Mouse (Mus musculus) macrophage (primary cell): ENCODE data around the gene Slc2a4. TPM values are rescaled to one million over a fixed set of nuclear protein-coding genes. Genes with fewer than 3 reads are reported as not detected.
"Not testable (repeated sequence)": the region's sequence is repeated elsewhere in the genome, so short reads cannot be mapped to it uniquely, and the experiment has no call there.

Source experiments
- H3K27ac ChIP-seq: fragments of 350-480 bp; formaldehyde crosslinking; 2 replicates; pipeline ENCODE4 v1.9.0; 2021
- H3K36me3 ChIP-seq: fragments of 350-480 bp; formaldehyde crosslinking; 2 replicates; pipeline ENCODE4 v1.9.0; 2021; ENCODE audit errors: inconsistent target
- H3K4me3 ChIP-seq: fragments of 350-480 bp; formaldehyde crosslinking; 2 replicates; pipeline ENCODE4 v1.9.0; 2021; ENCODE audit errors: inconsistent target
- H3K79me2 ChIP-seq: fragments of 350-480 bp; formaldehyde crosslinking; 2 replicates; pipeline ENCODE4 v1.9.0; 2021; ENCODE audit errors: inconsistent target
- WGBS: methylation state at CpG from one replicate; pipeline ENCODE4 v1.1.7; 2026; ENCODE audit warnings: inconsistent platforms; ENCODE audit not compliant: missing documents; 5-methylcytosine and 5-hydroxymethylcytosine counted together
- polyA plus RNA-seq: library from polyadenylated mRNA; stranded (reverse); fragments of 250-400 nt; gene quantifications from 3 replicates; pipeline ENCODE4 v1.2.4, GENCODE M21; 2018; ENCODE audit warnings: inconsistent platforms

Slc2a4 gene
- polyA plus RNA-seq, 1 experiment from 2014 or later: 0.13 TPM

GRCm38 (mm10) chr11:69922796-69923195 is 25.2 kb downstream of the Slc2a4 start:
- peak overlapping the region; percentile 85 for H3K27ac ChIP-seq
- H3K36me3 ChIP-seq: peaks cover 10% of the 10 kb centered on the region; the same call in 1 of the 2 replicates
- H3K79me2 ChIP-seq: peaks cover 25% of the 10 kb centered on the region
- peak overlapping the region; percentile 67; the same call in 1 of the 2 replicates for H3K4me3 ChIP-seq
- WGBS: 80% methylated on average over 3 of the region's 3 CpGs

- peak overlapping the region; percentile 67 for H3K4me3 ChIP-seq
- 9% methylated on average over 12 of the region's 12 CpGs for WGBS
- peaks cover 15% of the 10 kb centered on the region; the same call in 1 of the 2 replicates for H3K36me3 ChIP-seq
- H3K79me2 ChIP-seq: peaks cover 31% of the 10 kb centered on the region
- peak overlapping the region; percentile 85 for H3K27ac ChIP-seq
These were observed 25.8 kb downstream of the Slc2a4 start for GRCm38 (mm10) chr11:69922012-69922756.

DNA sequence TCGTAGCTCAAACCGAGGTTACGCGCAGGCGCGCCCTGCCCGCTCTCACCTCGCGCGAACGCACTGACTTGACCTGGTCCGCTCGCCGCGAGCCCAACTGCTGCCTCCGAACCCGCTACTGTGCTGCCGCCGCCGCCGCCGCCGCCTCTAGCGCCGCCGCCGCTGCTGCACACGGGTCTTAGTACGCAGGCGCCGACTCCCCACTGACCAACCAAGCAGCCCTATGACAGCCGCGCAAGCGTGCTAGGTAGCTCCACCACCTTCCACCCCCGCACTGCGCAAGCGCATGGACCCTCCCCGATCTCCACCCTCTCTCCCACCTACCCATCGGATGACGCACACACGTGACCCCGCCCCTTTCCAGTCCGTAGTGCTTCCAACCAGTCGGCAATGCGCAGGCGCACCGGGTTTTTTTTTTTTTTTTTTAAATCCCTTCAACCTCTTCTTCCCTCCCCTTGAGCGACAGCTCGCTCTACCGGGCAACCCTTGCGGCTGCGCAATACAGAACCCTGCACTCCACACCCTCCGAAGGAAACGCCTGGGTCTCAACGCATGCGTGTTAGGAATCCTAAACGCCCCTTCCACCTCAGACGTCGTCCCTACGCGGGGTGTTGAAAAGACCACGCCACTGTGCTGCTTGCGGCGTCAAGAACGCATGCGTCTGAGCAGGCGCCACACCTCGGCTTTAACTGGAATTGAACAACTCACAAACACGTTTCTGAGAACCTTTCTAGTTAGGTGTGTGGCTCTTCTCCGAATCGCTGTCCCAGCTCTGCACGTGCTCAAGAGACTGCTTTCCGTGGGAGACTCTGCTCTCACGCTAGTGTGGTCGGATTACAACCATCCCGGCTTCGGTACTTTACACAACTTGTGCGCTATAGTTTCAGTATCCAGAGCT is 26.6 kb downstream of the Slc2a4 start, which contains the start of gene Eif5a:
Gene Eif5a (minus strand): TSS at position 845 of the 898 bp plus-strand sequence.
- H3K79me2 ChIP-seq: peaks cover 39% of the 10 kb centered on the region
- H3K36me3 ChIP-seq: peaks cover 24% of the 10 kb centered on the region
- H3K4me3 ChIP-seq: peak within 1 kb of the TSS; percentile 86
- WGBS: under 1% methylated on average over 78 of the region's 78 CpGs
- peak within 1 kb of the TSS; percentile 85 for H3K27ac ChIP-seq

DNA sequence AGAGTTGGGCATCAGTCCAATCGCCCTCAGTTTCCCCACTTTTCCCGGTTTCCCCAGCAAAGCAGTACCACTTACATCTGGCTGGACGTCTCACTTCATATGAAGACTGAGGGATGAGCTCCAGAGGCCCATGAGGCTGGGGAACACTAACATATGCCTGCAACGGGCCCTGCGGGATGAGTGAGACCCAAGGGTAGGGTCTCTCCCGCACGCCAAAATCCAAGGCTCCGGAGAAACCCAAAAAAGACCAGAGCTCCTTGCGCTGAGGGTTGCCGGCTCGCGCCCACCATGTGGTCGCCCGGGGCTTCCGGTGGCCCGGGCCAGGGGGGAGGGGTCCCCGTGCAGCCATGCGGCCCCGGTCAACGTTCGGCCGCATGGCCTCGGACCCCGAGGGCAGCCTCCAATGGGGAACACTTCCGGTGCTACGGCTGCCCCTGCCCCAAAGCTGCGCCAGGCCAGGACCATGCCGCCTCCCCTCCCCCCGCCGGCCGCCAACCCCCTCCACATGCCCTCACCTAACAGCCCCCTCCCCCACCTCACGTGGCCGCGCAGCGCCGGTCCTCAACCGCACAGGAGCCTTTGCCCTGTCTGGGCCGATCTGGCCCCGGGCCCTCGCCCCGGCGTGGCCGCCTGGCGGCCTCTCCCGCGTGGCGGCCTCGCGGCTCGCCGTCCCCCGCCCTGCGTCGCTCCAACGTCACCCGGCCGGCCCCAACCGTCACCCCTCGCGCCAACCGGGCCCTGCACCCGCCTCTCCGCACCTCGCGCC is 27.5 kb downstream of the Slc2a4 start:
- Histone ChIP-seq H3K27ac (peak overlapping the region; percentile 77), H3K4me3 (peak overlapping the region; percentile 86), H3K36me3 (peaks cover 33% of the 10 kb centered on the region), H3K79me2 (peaks cover 48% of the 10 kb centered on the region)
- under 1% methylated on average over 42 of the region's 65 CpGs for WGBS

GRCm38 (mm10) chr11:69919661-69920265 is 28.2 kb downstream of the Slc2a4 start:
- peaks cover 55% of the 10 kb centered on the region for H3K79me2 ChIP-seq
- 1% methylated on average over 17 of the region's 17 CpGs for WGBS
- peaks cover 33% of the 10 kb centered on the region for H3K36me3 ChIP-seq
- H3K4me3 ChIP-seq: peak overlapping the region; percentile 86
- H3K27ac ChIP-seq: peak overlapping the region; percentile 77

DNA sequence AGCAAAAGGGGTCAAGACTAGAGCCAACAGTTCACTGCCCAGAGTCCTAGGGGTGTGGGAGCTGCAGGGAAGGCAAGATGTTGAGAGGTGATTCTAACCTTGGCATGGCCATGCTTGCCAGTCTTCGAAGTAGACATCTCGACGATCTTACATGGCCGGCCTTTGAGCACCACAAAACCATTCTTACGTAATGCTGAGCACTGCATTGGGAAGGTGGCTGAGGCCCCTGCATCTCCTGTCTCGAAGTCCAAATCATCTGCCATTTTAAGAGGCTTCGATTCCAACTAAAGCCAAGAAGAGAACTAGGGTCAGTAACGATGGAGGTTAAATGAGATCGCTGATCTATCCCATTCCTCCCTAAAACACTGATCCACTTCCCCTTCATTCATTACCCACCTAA is 28.9 kb downstream of the Slc2a4 start:
- Histone ChIP-seq H3K36me3 (peaks cover 33% of the 10 kb centered on the region), H3K79me2 (peaks cover 61% of the 10 kb centered on the region), H3K4me3 (peak overlapping the region; percentile 86), H3K27ac (peak overlapping the region; percentile 77)
- WGBS: 34% methylated on average over 9 of the region's 9 CpGs

DNA sequence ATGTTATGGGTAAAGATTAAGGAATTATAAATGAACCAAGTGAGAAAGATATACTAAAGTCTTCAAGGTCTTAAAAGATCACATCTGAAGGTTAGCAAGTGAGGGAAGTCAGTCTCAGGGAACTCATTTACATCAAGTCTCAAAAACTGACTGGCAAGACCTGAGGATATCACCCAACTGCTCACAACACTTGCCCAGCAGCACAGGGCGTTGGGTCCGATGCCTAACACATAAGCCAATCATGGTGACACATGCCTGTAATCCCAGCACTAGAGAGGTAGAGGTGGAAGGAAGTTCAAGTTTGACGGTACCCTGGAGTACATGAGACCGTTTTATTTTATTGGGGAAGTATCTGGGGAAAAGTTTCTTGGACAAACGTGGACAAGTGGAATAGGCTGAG is 29.9 kb downstream of the Slc2a4 start:
- H3K27ac ChIP-seq: no peak overlapping the region
- no peak overlapping the region for H3K4me3 ChIP-seq
- H3K79me2 ChIP-seq: peaks cover 61% of the 10 kb centered on the region
- peaks cover 33% of the 10 kb centered on the region for H3K36me3 ChIP-seq
- 68% methylated on average over 5 of the region's 5 CpGs for WGBS

DNA sequence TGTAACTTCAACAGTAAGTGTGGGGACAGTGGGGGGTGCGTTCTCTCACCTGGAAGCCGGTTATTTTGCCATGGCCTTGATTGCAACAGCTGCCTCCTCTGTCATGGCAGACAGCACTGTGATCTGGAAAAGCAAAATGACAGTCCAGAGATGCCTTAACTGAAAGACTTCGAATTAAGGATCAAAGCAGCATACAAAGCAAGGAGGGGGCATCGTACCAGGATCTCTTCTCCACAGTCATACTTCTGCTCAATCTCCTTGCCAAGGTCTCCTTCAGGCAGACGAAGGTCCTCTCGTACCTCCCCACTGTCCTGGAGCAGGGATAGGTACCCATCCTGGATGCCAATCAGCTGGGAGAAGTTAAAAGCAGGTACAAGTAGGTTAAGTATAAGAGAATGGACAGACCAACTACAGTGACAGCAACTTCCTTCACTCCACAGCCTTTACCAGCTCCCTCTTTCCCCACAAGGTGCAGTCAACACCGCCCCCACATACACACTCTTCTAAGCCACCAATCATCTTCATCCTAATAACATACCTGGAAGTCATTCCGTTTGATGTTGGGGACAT is 30.5 kb downstream of the Slc2a4 start:
- 78% methylated on average over 8 of the region's 8 CpGs for WGBS
- Histone ChIP-seq H3K79me2 (peaks cover 61% of the 10 kb centered on the region), H3K36me3 (peaks cover 34% of the 10 kb centered on the region), H3K27ac (no peak overlapping the region), H3K4me3 (no peak overlapping the region)

- H3K79me2 ChIP-seq: peaks cover 61% of the 10 kb centered on the region
- WGBS: 72% methylated on average over 3 of the region's 7 CpGs
- H3K4me3 ChIP-seq, H3K27ac ChIP-seq: not testable (repeated sequence)
- H3K36me3 ChIP-seq: peaks cover 40% of the 10 kb centered on the region
These were observed 31.2 kb downstream of the Slc2a4 start for GRCm38 (mm10) chr11:69916652-69917378.

DNA sequence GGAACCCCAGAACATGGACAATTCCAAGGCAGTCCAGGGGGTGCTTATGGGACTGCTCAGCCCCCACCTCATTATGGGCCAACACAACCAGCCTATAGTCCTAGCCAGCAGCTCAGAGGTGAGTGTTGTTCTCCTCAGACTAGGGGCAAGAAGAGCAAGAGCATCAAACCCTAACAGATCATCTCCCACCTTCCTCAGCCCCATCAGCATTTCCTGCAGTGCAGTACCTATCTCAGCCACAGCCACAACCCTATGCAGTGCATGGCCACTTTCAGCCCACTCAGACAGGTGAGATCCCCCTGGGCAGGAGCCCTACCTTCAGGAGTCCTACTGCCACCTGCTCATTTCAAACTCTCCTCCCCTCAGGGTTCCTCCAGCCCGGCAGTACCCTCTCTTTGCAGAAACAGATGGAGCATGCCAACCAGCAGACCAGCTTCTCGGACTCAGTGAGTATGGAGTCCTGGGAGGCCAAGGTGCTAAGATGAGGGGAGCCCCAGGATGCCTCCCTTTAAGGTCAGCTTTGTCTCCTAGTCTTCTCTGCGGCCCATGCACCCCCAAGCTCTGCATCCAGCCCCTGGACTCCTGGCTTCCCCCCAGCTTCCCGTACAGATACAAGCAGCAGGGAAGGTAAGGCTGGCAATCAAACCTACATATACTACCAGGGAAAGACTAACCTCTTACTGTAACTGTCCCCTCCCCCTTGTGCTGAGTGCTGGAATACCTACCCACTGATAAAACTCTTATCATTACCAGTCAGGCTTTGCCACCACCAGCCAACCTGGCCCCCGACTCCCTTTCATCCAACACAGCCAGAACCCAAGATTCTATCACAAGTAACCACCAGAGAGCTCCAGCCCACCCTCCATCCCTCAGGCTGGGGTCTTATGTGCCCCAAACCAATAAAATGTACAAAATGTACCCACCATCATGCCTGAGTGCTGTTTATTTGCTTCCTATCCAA is 32.0 kb downstream of the Slc2a4 start:
- H3K36me3 ChIP-seq: peaks cover 48% of the 10 kb centered on the region
- no peak overlapping the region for H3K4me3 ChIP-seq
- WGBS: 78% methylated on average over 5 of the region's 5 CpGs
- peaks cover 61% of the 10 kb centered on the region for H3K79me2 ChIP-seq
- no peak overlapping the region for H3K27ac ChIP-seq

GRCm38 (mm10) chr11:69914917-69915430 is 33.0 kb downstream of the Slc2a4 start:
- H3K27ac ChIP-seq: no peak overlapping the region
- H3K36me3 ChIP-seq: peaks cover 57% of the 10 kb centered on the region

DNA sequence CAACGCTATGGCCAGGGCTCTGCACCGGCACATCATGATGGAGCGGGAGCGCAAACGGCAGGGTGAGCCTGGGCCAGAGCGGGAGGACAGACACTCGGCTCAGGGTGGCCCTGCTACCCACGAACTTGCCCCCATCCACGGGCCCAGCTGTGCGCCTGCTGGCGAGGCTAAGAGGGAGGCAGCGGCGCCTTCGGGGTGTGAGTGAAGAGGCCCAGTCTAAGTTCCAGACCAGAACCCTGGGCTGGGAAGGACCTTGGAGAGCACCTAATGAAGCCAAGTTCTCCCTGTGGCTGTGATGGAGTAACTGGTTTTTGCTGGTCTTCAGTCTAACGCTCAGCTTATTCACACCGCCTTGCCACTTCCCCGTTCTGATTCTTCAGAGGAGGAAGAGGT is 33.6 kb downstream of the Slc2a4 start:
- H3K4me3 ChIP-seq: peak overlapping the region; percentile 51
- WGBS: 4% methylated on average over 17 of the region's 17 CpGs
- H3K27ac ChIP-seq: peak overlapping the region; percentile 17; the same call in 1 of the 2 replicates
- peaks cover 63% of the 10 kb centered on the region for H3K36me3 ChIP-seq
- H3K79me2 ChIP-seq: peaks cover 52% of the 10 kb centered on the region

More at GRCm38 (mm10) chr11:69914917-69915430, 33.0 kb downstream of the Slc2a4 start:
- peak overlapping the region; percentile 51 for H3K4me3 ChIP-seq
- H3K79me2 ChIP-seq: peaks cover 57% of the 10 kb centered on the region
- 64% methylated on average over 9 of the region's 9 CpGs for WGBS
